In genomic region chr5:117802071-117802521, GRCm38 (mm10) we compare ENCODE assay signal across 14 mouse cellular contexts. TPM values are rescaled to one million over a fixed set of nuclear protein-coding genes. Genes with fewer than 3 reads are reported as not detected.
DNase-seq lines count a peak whose midpoint lies in the region; ATAC-seq lines count a peak whose summit lies in the region.
"Had no signal": no experiment of that assay in that cellular context is flagged by ENCODE, and none has a peak within 500 bp of the region (broad histone marks: within the 10 kb centered on the region; RNA-seq: fewer than 3 reads in every experiment).

No protein-coding gene starts in this region.

- no peak overlapping the region for H3K27ac ChIP-seq in kidney, embryonic 16.5 days (ENCODE audit: low read length)
- H3K27ac ChIP-seq in limb, embryonic 15.5 days = no peak overlapping the region
- H3K27ac ChIP-seq: heart, embryonic 15.5 days; hindbrain, postnatal 0 days; liver, embryonic 13.5 days had no signal

- 0 out of 2 replicates have a peak, but pooled peaks cover 12% of the 10 kb centered on the region for H3K4me1 ChIP-seq in kidney, embryonic 16.5 days (ENCODE audit: insufficient read depth, low read length)
- no peaks in the 10 kb centered on the region; the same call in 1 of the 2 replicates for H3K4me1 ChIP-seq in limb, embryonic 15.5 days
- H3K4me1 ChIP-seq: heart, embryonic 15.5 days; liver, embryonic 13.5 days had no signal

- DNase-seq in kidney, postnatal 10 days = no peak
- peak; percentile 58 to 60 for DNase-seq in cerebellum, postnatal 25 days
- DNase-seq in gastrocnemius, postnatal 25 days = peak; percentile 74
- no peak for DNase-seq in retina, embryonic 14.5 days (ENCODE audit: low spot score)
- no peak for DNase-seq in frontal cortex, adult 2 months (ENCODE audit: extremely low spot score in 1 of 2, low spot score in 1 of 2)
- no peak for DNase-seq in spleen, adult 18-20 months
- DNase-seq: kidney, adult 2 months; liver, embryonic 13.5 days had no signal

- no peak overlapping the region for H3K4me2 ChIP-seq in kidney, embryonic 16.5 days (replicated peaks; ENCODE audit: low read depth, low read length)
- H3K4me2 ChIP-seq in limb, embryonic 15.5 days = no peak overlapping the region
- H3K4me2 ChIP-seq: heart, embryonic 15.5 days; liver, embryonic 13.5 days had no signal

- no peaks in the 10 kb centered on the region for H3K9me3 ChIP-seq in kidney, embryonic 16.5 days (ENCODE audit: low read length)
- H3K9me3 ChIP-seq in limb, embryonic 15.5 days = no peaks in the 10 kb centered on the region
- H3K9me3 ChIP-seq: heart, embryonic 15.5 days; liver, embryonic 13.5 days had no signal

- no peak overlapping the region for H3K9ac ChIP-seq in kidney, embryonic 16.5 days (replicated peaks; ENCODE audit: low read length)
- no peak overlapping the region for H3K9ac ChIP-seq in limb, embryonic 15.5 days
- H3K9ac ChIP-seq: heart, embryonic 15.5 days; liver, embryonic 13.5 days had no signal

- H3K4me3 ChIP-seq in kidney, embryonic 16.5 days (ENCODE audit: low read length) = no peak overlapping the region
- H3K4me3 ChIP-seq in limb, embryonic 15.5 days = no peak overlapping the region
- H3K4me3 ChIP-seq: heart, embryonic 15.5 days; liver, embryonic 13.5 days had no signal

- 0 out of 2 replicates have a peak, but pooled peaks have one; percentile 24 for ATAC-seq in kidney, embryonic 16.5 days (ENCODE audit: low FRiP score, low TSS enrichment)
- peak; percentile 74; the same call in 1 of the 2 replicates for ATAC-seq in limb, embryonic 15.5 days (ENCODE audit: insufficient number of reproducible peaks, low FRiP score, low TSS enrichment, low read depth)
- ATAC-seq: hindbrain, postnatal 0 days; lung, postnatal 0 days had no signal

- no peaks in the 10 kb centered on the region for H3K27me3 ChIP-seq in kidney, embryonic 16.5 days (ENCODE audit: insufficient read depth, low read length)
- no peaks in the 10 kb centered on the region for H3K27me3 ChIP-seq in limb, embryonic 15.5 days
- H3K27me3 ChIP-seq: liver, embryonic 13.5 days had no signal

- WGBS in kidney, embryonic 16.5 days = 56% methylated on average over 11 of the region's 11 CpGs
- WGBS in limb, embryonic 15.5 days = 81% methylated on average over 11 of the region's 11 CpGs

- H3K36me3 ChIP-seq in kidney, embryonic 16.5 days (ENCODE audit: insufficient read depth, low read length) = no peaks in the 10 kb centered on the region
- H3K36me3 ChIP-seq in limb, embryonic 15.5 days = no peaks in the 10 kb centered on the region
- H3K36me3 ChIP-seq: heart, embryonic 15.5 days; liver, embryonic 13.5 days had no signal

RNA-seq across cellular contexts. Expression of gene Nos1, which starts 21.3 kb away (rescaled TPM):
- polyA plus RNA-seq in kidney, embryonic 16.5 days (2015; fragmentation: Nextera tagmentation; extraction: Ambion mirVana) = 1.0 and 1.1 TPM in 2 replicates
- 10 to 100 TPM; 28.5 to 39.3 TPM for total RNA-seq in gastrocnemius, postnatal 25 days (2021)
- polyA plus RNA-seq in limb, embryonic 15.5 days (2015; fragmentation: Nextera tagmentation; extraction: Ambion mirVana) = 1.2 and 1.6 TPM in 2 replicates
- 14.6 and 17.0 TPM in 2 replicates for polyA plus RNA-seq in frontal cortex, adult 2 months (2012; rRNA removed)
- total RNA-seq: common myeloid progenitor, adult 5-6 weeks had no signal
- polyA plus RNA-seq: liver, embryonic 13.5 days had no signal

Comparison
In these comparisons a context has a peak if more than half of its experiments do, and no peak if none do; other contexts are left out.
1. DNase-seq: peak in cerebellum, postnatal 25 days (2 of 2) and gastrocnemius, postnatal 25 days (single experiment); none in kidney, postnatal 10 days (single experiment), retina, embryonic 14.5 days (single experiment), frontal cortex, adult 2 months (0 of 2) and spleen, adult 18-20 months (0 of 2).